Mouse (Mus musculus) frontal cortex, postnatal 36 days (tissue): Measurements from ENCODE around the gene Cfap100.
A peak's percentile ranks its signal among the peaks of the same experiment; 100 is the strongest.

ENCODE experiments used
- DNase-seq, 2 experiments: peaks; one replicate each; pipeline ENCODE4 v3.0.0; 2022; ENCODE audit warnings: low spot score in 2 of 2

Gene Cfap100

DNA sequence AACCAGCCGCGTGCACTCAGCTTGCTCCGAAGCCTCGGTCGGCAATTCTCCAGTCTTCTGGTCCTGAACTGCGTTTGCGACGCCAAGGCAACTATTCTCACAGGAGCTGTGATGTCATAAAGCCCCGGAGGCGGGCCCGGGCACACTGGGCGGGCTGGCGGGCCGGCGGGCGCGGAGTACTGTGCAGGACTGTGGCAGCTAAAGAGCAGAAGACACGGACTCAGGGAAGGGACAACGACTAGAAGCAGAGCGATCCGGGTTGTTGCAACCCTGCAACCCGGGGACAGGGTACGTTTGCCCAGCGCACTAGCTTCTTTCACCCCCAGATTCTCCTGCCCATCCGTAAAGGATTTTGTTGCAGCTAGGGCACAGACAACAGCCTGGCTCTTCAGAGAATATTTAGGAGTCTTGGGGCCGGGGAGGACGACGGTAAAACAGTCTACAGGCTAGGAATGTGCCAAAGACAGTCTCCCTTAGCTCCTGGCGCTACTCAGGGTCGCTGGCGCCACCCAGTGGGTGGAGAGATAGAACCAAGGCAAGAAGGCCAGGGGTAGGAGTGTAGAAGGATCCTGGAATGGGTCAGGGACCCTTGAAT, at the start of gene Cfap100:
TSS of gene Cfap100 (minus strand) at position 418 of the 595 bp plus-strand sequence.
- peak; percentile 70 for DNase-seq

DNA sequence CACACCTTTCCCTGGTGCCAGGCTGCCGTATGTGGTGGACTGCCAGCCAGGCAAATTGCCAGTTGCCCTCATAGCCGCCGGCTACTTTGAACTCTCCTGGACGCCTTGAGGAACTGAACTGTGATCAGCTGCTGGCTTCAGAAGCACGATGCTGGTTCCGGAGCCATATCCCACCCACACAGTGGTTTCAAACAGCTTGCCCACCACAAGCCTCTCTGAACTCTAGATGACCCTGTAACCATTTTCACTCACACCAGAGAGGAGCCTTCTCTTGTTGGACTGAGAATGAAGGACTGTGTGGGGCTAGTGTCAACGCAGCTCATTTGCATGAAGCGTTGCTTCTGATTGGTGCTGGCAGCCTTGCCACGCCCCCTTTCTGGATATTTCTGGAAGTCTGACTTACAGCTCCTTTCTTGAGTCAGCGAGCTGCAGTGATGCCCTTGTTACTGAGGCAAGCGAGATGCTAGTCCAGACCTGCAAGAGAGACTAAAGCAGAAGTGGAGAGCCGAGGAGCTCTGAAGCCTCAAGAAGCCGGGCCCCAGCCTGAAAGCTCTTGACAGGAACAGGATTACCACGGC, 48.4 kb upstream of the Cfap100 start:
- peak; percentile 46 to 53 for DNase-seq

DNA sequence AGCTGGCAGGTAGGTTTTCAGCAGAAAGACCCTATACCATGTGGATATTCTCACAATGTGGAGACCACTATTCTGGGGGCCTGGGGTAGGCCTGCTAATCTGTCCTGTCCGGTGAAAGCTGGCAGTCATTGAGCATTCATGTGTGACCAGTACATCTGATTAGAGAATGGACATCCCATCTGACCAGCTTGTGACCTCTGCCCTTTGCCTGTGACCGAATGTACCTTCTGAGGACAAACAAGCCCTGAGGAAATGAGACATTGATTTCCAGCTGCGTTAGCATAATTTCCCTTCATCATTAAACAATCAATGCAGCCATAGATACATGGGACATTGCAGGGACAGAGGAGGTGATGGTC, 47.2 kb upstream of the Cfap100 start:
- no peak for DNase-seq

DNA sequence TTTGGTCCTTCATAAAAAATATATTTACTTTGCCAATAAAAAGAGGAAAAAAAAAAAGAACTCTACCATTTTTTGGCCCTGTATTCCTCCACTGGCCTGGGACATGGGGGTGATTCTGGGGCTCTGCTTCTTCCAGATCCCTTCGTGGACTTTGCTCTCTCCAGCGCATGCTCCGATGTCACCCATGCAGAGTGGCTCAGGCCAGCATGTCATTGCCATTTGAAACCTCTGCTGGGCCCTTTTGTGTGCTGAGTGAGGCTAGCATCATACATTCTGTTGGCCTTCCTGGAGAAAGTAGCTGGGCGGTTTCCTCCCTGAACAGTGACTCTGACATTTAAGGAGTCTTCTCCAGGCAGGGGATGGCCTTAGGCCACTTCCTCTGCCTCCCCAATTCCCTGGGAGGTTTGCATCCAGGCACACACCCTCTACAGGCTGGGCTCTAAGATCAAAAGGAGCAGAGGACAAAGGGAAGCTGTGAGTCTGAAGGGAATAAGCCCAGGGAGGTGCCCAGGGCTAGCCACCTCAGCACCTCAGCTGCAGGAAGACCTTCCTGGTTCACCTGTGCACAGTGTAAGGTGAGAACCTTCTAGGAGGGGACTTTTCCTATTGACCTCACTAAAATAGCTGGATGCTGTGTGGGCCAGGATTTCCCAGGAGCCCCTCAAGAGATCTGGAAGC, 46.7 kb upstream of the Cfap100 start:
- no peak for DNase-seq

DNA sequence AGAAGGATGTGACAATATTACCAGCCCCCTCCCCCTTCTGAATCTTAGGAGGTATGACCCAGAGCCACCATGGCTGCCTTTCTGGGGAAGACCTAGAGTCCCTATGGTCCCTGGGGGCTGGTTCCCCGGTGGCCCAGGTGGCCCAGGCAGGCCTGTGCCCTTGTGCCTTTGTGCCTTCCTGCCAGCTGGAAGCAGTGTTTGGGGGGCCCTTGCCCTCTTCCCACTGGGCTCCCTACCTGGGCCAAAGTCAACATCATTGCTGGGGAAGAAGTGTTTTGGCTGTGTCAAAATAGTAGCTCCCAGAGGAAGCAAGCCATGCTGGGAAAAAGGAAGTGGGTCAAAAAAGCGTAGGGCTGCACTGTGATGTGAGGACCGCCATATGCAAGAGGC, 45.8 kb upstream of the Cfap100 start:
- no peak for DNase-seq

DNA sequence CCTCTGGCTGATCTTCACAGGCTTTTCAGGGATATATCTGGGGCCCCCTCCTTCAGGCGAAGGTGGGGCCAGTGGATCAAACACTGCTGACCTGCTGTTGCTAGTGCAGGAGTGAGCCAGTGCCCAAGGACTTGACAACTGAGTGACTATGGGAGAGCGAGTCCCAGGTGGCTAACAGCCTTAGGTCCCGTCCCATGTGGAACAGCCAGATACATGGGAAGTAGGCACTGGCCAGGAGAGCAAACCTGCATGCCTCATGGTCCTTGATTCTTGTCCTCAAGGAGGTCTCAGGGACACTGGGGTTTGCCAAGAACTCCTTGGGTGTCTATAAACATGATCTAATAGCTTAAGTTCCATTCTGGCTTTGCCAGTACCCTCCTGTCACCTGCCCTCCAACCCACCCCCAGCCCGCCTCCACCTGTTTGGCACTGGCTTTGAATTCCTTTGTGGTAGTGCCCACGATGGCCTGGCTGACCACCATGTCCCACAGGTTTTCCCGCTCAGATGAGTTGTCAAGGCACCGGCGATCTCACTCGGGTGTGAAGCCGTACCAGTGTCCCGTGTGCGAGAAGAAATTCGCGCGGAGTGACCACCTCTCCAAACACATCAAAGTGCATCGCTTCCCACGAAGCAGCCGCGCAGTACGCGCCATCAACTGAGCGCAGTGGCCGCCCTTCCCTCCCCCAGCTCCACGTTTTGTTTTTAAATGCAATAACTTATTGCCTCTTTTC, 45.2 kb upstream of the Cfap100 start:
- DNase-seq, result no peak

DNA sequence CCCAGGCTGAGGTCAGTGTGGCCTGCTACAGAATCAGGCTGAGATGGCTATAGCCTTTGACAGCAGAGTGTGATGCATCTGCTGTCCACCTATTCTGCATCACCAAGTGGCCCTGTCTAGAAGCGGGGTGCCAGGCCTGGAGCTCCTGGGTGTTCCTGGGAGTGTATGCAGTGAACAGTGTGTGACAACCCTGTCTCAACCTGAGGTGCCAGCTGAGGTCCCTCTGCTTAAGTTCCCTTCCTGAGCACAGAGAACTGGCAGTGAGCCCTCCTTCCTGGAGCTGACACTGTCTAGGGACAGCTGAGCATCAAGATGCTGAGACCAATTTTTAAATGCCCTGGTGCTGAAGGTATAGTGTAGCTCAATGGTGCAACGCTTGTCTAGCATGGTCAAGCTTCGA, 44.1 kb upstream of the Cfap100 start:
- DNase-seq, result no peak

DNA sequence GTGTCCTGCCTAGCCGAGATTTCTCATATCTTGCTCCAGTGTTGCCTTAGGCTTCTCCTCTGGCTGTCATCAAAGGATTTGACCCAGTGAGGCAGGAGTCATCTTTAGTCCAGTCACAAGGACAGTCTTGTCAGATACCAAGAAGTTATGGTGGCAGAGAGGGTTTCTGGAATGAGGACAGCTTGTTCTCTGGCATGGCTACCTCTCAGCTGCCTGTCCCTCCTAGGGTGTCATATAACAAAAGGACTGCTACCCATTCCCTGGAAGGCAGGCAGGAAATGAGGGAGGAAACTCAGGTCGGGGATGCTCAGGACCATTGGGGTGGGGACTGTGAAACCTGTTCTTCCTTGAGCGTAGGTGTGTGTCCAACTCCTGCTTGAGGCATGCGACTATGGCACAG, 43.5 kb upstream of the Cfap100 start:
- DNase-seq, result no peak

DNA sequence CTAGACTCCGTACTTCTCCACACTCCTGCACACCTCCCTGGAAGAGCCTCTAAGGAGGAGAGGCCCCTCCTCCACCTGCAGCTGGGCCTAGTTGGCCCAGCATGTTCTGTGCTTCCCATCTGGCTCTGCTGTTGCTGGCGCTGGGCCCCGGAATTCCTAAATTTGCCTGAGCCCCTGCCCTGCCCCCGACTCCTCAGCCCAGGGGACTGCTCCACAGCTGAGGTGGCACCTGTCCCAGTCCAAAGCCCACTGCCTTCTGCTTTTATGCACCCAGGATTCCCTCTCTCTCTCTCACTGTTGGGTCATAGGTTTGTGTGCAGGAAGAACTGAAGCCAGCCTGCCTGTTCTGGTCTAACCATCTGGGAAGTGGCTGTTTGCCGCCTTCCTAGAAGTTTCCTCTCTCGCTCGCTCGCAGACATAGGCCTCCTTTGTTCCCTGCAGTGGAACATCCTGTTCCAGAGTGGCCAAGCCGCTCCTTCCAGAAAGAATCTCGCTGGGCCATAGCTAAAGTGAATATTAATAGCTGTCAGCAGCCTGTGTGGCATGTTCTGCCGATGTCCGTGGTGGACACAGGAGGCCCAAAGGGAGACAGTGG, 42.4 kb upstream of the Cfap100 start:
- peak; percentile 49 to 65 for DNase-seq

DNA sequence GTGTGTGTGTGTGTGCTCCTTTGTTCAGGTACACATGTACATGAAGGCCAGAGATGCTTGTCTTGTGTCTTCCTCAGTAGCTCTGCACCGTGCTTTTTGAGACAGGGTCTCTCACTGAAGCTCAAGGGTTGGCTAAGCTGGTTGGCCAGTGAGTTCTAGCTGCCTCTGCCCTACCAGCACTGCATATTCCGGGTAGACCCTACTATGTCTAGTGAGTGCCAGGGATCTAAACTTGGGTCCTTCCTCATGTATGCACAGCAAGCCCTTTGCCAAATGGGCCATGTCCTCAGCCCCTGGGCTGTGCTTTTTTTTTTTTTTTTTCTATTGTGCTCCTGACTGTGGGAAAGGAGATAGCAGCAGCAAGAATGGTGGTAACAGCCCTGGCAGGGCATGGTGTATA, 41.7 kb upstream of the Cfap100 start:
- DNase-seq, result no peak

DNA sequence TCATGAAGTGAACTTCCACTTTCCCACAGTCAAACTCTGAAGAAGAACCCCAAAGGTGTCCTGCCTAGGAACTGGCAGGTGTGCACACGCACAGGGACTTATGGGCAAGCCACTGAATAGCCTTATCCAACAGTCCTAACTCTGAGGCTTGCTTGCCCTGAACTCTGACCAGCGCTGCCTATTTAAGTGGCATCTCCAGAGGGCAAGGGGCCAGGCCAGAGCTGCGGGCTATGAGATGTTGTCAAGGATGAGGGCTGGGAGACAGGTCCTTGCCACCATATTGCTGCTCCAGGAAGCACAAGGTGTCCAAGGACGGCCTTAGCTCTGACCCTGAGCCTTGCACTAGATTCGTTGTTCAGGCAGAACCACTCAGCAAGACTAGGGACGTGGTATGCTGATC, 40.4 kb upstream of the Cfap100 start:
- DNase-seq, result no peak

DNA sequence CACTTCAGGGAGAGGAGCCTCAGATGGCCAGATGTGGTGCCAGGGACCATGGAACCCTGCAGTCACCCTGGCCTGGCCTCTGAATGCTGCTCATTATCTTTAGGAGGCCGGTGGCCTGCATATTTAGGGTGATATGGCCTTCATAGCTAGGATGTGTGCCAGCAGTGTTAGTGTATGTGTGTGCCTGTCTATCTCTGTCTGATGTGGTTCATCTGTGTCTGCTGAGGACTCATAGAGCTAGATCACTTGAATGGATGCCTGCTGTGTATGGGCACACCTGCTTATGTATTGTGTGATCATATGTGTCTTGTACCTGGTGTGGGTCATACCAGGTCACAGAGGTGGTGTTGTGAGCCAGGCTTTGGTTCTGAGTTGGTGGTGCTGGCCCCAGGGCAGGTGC, 39.6 kb upstream of the Cfap100 start:
- DNase-seq, result no peak

DNA sequence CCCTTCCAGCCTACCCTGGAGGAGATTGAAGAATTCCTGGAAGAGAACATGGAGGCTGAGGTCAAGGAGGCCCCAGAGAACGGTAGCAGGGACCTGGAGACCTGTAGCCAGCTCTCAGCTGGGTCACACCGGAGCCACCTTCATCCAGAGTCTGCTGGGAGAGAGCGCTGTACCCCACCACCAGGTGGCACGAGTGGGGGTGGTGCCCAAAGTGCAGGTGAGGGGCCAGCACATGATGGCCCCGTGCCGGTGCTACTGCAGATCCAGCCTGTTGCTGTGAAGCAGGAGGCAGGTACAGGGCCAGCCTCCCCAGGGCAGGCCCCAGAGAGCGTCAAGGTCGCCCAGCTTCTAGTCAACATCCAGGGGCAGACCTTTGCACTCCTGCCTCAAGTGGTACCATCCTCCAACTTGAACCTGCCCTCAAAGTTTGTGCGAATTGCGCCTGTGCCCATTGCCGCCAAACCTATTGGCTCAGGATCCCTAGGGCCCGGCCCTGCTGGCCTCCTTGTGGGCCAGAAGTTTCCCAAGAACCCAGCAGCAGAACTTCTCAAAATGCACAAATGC, 38.3 kb upstream of the Cfap100 start:
- DNase-seq, result no peak

DNA sequence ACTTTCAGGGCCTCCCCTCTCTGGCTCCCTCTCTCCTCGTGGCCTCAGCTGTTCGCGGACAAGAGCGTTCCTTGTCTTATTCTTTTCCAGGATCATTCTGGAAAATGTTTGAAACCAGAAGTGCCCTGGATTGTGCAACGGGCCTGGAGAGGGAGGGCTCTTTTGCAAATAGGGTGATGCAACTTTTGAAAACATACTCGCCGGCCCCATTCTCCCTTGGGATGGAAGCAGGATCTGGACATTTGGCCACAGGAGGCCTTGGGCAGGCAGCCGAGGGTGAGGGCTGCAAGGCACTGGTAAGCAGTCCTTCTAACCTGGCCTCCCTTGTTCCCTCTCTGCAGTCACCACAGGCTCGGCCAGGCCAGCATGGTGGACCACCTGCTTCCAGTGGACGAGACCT, 37.5 kb upstream of the Cfap100 start:
- DNase-seq, result no peak

DNA sequence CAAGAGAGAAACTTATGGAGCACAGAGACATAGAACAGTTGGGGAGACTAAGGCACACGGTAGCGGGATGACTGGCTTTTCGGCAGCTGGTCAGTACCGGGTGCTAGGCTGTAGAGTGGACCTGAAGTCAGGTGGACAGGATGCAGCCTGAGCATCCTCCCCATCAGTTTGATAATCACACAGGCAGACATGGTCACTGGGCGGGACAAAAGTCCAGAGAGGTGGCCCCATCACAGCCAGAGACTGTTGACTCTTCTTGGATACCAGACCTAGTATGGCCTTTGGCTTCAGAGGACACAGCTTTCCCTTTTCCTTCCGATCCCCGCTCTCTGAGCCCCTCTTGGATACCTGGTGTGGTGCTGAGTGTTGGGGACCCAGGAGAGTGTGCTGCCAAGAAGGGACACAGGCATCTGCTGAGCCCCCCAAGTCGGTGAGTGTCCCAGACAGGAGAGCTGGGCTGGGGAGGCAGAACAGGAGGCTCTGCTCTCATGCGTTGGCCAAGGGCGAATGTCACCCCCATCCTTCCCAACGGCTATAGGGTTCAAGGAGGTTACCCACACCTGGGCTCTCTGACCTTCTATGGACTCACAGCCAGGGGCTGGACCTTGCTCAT, 36.5 kb upstream of the Cfap100 start:
- no peak for DNase-seq

DNA sequence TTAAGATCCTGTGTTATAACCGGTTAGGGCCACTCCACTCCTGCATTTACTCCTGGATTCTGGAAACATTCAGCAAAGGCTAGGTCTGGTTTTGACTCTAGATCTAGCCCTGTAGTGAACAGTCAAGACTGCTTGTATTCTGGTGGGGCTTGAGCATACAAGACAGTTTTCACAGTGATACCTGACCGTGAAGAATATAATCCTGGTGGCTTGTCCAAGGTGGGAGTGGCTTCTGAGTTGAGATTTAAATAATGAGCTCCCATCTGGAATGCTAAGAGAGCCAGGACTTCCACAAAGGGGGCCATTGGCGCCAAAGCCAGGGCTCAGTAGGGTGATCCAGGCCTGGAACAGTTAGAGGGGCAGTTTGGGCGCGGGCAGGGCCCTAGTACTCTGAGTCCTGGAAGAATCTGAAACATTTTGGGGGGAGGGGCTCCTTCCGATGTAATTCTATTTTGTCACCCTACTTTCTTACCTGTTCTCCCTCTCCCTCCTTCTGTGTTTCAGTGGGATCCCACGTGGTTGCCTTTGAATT, 35.4 kb upstream of the Cfap100 start:
- DNase-seq, result no peak

DNA sequence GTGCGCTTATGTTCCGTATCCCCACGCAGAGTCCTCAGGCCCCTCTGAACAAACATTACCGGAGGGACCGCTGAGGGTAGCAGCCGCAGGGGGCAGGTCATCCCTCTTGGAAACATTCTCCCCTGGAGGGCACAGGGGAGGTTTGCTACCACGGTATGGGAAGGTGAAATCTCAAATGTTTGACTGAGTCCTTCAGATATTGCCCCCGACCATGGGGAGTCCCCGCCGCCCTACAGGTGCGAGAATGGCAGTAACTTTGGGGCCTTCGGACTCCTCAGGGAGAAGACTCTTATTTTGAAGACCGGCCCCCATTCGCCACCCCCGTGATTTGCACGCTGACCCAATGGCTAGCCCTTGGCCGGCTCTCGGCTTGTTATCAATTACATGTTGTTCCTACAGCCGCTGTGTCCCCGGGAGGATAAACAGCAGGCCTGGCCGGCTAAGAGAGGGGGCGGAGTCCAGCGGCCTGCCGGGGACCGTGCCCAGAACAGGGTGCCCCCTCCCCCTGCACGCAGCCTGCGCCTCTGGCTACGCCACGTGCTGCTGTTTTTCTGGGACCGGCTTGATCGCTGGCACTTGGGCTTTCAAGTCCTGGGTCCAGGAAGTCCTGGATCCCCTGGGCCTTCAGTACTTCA, 34.7 kb upstream of the Cfap100 start:
- DNase-seq, result peak; percentile 84 to 89

DNA sequence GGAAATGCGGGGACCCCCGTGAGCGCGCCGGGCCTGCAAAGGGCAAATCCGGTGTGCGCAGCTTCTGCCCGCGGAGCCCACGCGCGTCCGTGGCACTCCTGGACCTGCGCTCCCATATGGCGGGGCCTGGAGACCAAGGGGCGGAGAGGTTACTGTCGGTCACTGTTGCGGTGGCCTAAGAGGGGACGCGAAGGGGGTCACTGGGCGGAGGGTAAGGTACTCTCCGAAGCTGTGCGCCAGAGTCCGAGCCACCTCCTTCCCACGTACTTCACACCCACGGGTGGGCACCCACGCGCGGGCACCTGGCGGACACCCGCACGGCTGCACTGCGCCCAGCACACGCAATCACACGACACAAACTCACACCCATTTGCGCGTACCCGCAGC, 34.2 kb upstream of the Cfap100 start:
- DNase-seq, result peak in 1 of 2 experiments; percentile 47

DNA sequence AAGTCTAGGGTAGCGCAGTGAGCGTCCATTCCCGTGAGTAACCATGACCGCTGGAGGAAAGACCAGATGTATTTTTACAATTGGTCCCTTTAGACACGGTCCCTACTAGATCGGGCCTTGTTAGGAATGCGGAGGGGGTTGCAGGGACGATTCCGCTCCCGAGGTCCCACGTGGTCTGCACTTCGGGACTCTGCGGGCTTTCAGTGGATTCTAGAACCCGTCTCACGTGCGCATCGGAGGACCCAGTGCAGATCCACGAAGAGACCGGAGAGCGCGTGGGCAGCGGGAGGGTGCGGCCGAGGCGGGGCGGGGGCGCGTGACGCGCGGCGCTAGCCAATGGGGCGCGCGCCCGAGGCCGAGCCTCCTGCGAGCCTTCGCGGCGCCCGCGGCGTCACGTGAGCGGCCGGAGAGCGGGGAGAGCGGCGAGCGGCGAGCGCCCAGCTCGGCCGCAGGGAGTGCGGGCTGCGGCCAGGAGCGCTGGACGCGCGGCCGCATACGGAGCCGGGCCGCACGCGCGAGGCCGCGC, 33.6 kb upstream of the Cfap100 start, which contains the start of gene Klf15:
TSS of gene Klf15 (plus strand) at position 396 of the 526 bp plus-strand sequence.
- DNase-seq, result peak; percentile 77 to 90

DNA sequence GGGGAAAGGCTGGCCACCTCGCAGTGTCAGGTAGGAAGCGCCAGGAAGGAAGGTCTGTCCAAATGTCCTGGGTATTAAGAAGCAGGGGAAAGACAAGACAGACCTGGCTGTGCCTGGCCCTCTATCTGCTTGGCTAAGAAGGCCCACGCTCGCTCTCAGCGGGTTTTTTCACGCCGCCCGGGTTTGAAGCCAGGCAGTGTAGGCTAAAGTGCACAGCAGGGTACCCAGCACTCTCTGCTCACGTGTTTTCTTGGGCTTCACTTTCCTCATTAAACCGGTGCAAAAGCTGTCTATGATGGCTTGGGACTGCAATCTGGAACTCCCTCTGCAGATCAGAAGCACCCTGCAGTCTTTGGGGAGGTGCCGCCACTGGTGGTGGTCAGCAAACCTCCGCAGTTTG, 33.2 kb upstream of the Cfap100 start:
- DNase-seq, result no peak

DNA sequence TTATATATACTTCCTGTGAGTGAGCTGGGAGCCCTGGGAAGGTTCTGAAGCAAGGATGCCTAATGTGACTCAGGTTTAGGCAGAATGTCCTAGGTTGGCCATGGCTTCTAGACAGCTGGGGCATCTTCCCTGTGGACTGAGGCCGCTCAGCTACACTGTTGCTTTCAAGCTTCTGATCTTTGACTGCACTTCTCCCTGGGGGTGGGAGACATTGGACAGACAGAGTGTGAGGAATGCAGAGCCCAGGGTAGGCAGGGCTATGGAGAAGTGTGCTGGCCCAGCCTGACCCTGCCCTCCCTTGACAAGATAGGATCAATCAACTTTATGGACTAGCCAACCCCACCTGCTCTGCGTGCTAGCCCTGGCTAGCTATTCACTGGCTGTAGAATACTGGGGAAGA, 32.6 kb upstream of the Cfap100 start:
- DNase-seq, result no peak
